Mouse (Mus musculus): ENCODE results near the gene Fbxl15. TPM values are rescaled to one million over a fixed set of nuclear protein-coding genes. Genes with fewer than 3 reads are reported as not detected.

Fbxl15 gene
- total RNA-seq, 2 experiments from 2014 or later, result 2.7 to 2.9 TPM

DNA sequence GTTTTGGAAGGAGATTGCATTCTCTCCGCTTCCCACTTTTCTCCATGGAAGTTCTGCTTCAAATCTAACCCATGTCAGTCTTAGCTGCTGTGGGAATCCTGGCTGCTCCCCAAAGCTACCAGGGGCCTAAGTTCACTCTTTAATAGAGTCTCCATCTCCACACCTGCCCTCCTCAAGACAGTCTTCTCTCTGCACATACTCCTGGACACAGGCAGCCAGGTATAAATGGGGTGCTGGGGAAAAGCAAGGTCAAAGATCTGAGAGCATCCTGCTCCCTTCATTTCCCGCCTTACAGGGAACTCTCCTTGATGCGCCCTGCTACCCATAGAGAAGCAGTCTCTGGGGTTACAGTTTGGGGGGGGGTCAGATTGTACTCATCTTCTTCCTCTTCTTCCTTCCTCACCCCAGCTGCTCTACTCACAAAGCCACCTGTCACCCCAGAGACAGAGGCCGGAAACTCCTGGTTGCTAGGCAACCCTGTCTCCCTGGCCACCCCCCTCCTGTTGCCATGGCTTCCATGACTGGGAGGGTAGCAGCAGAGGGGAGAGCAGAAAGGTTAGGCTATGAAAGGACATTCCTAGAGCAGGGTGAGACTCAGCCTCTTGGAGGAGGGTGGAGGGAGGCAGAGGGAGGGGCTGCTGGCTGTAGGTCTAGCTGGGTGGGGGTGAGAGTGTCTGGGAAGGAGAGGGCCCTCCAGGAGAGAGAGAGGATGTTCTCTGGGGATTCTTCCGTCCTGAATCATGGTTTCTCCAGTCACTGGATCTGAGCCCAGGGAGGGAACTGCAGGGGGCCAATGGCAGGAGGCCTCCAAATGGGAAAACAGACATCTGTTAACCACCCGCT lies 6.7 kb upstream of the Fbxl15 start:
- DNase-seq, result peak in 1 of 2 experiments; percentile 6
- intact Hi-C loops (cut with DNase I), result no loop called here

GRCm38 (mm10) chr19:46322144-46322995 lies 5.6 kb upstream of the Fbxl15 start:
- intact Hi-C loops (cut with DNase I), result no loop called here
- DNase-seq, result no peak

- intact Hi-C loops (cut with DNase I), result no loop called here
- no peak for DNase-seq
These were observed 4.9 kb upstream of the Fbxl15 start for GRCm38 (mm10) chr19:46322996-46323572.

DNA sequence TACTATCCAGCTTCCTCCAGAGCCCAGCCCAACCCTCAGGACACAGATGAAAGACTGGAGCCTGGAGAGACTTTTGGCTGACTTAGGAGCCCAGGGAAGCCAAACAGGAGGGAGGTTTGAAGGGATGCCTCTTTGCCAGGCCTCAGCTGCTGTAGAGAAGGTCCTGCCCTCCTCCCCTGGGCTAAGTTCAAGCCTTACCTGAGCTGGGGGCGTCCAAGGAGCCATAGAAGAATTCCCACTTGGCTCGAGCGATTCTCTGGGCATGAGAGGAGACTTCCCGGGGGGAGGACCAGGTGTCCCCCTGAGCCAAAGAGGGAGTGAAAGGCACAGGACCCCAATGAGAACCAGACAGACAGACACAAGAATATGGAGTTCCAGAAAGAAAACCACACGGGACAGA lies 4.3 kb upstream of the Fbxl15 start:
- no peak for DNase-seq
- intact Hi-C loops (cut with DNase I), result no loop called here

DNA sequence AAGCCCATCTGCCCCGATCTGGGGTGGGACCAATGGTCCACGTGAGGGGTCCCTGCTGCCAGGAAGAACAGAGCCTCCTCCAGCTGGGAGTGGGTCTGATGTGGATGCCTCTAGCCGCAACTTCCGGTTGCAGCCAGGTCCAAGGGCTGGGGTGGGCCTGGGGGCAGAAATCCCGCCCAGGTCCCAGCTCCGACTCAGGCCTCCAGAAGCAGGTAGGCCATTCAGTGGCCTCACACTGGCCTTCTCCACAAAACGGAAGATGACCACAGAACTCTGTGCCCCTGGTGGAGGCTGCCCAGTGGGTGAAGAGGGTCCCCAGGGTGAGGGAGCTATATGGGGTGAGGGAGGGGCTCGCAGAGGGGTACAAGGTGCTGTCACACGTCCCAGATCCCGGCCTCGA lies 3.6 kb upstream of the Fbxl15 start:
- DNase-seq, result no peak

GRCm38 (mm10) chr19:46324918-46325317 lies 3.1 kb upstream of the Fbxl15 start:
- DNase-seq, result no peak
- intact Hi-C loops (cut with DNase I), result no loop called here

More for the DNA sequence above, 3.6 kb upstream of the Fbxl15 start:
- intact Hi-C loops (cut with DNase I), result no loop called here

GRCm38 (mm10) chr19:46326019-46326755 lies 1.8 kb upstream of the Fbxl15 start:
- intact Hi-C loops (cut with DNase I), result loop anchor here (2.0 kb wide), 1 partner anchor 15 kb away; no protein-coding TSS in a partner anchor

GRCm38 (mm10) chr19:46326756-46327305 lies 1.2 kb upstream of the Fbxl15 start, which contains the start of gene Psd:
Gene Psd, minus strand, starts transcription at chr19:46327156.
- no peak for DNase-seq
- intact Hi-C loops (cut with DNase I), result loop anchor here (2.0 kb wide), 1 partner anchor 16 kb away; no protein-coding TSS in a partner anchor

More at GRCm38 (mm10) chr19:46326019-46326755, 1.8 kb upstream of the Fbxl15 start:
- no peak for DNase-seq

DNA sequence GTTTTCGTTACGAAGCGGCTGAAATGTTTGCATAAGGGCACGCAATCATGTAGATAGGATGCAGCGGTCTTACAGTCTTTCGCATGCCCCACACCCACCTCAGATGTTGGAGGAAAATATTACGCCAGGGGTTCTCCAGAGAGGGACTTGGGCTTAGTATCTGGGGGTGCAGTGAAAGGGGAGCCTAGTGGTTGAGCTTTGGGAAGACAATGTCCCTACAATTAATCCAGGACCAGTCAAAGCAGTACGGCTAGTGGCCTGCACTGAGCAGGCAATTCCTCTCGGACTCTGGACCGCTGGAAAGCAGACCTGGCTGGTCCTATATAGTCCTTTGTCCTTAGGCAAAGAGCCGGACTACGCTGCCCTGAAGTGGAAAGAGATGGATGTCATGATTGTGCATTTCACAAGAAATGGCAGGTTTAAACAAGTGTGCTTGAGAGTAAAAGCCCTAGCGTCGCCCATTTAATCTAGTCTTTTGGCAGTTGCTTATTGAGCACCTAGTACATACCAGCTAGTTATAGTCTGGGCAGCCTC lies 386 bp upstream of the Fbxl15 start:
- no peak for DNase-seq
- intact Hi-C loops (cut with DNase I), result loop anchor here (2.0 kb wide), 1 partner anchor 17 kb away; no protein-coding TSS in a partner anchor

GRCm38 (mm10) chr19:46329031-46329641 lies 1.2 kb downstream of the Fbxl15 start:
- intact Hi-C loops (cut with DNase I), result no loop called here
- no peak for DNase-seq

DNA sequence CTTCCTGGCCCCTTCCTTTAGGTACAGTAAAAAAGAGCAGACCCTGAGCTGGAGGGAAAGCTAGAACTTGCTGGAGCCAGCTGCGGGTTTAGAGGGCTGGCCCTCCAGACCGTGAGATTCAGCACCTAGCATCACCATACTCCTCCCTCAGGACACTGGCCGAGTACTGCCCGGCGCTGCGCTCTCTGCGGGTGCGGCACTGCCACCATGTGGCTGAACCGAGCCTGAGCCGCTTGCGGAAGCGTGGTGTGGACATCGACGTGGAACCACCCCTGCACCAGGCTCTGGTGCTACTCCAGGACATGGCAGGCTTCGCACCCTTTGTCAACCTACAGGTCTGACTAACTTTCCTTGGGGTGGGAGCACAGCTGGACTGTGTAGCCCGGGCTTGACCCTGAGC lies 2.0 kb downstream of the Fbxl15 start:
- DNase-seq, result peak; percentile 65 to 68
- intact Hi-C loops (cut with DNase I), result no loop called here

- intact Hi-C loops (cut with DNase I), result no loop called here
- DNase-seq, result no peak
These were observed 2.7 kb downstream of the Fbxl15 start for GRCm38 (mm10) chr19:46330696-46331095.

DNA sequence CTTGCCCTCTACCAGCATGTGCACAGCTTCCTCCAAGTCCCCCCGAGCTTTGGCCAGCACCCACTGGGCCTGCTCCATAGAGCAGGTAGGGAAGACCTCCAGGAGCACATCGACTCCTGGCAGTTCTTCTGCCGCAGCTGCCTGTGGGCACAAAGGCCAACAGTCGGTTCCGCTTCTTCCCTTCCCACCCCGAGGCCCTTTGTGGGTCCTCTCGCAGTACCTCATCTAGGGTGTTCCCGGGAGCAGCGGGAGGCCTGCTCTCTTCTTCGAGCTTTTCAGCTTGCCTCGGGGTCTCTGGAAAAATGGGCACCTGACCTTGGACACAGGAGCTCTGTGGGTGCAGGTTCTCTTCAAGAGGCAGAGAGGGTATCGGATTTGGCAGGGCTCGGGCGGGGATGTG lies 3.3 kb downstream of the Fbxl15 start:
- no peak for DNase-seq
- intact Hi-C loops (cut with DNase I), result no loop called here

- no peak for DNase-seq
- intact Hi-C loops (cut with DNase I), result no loop called here
These were observed 4.0 kb downstream of the Fbxl15 start for GRCm38 (mm10) chr19:46331936-46332335.

GRCm38 (mm10) chr19:46332721-46333339 lies 4.8 kb downstream of the Fbxl15 start:
- intact Hi-C loops (cut with DNase I), result no loop called here
- no peak for DNase-seq

- intact Hi-C loops (cut with DNase I), result no loop called here
- no peak for DNase-seq
These were observed 5.9 kb downstream of the Fbxl15 start for GRCm38 (mm10) chr19:46333906-46334305.

- intact Hi-C loops (cut with DNase I), result no loop called here
- DNase-seq, result no peak
These were observed 9.8 kb downstream of the Fbxl15 start for GRCm38 (mm10) chr19:46337719-46338330.

DNA sequence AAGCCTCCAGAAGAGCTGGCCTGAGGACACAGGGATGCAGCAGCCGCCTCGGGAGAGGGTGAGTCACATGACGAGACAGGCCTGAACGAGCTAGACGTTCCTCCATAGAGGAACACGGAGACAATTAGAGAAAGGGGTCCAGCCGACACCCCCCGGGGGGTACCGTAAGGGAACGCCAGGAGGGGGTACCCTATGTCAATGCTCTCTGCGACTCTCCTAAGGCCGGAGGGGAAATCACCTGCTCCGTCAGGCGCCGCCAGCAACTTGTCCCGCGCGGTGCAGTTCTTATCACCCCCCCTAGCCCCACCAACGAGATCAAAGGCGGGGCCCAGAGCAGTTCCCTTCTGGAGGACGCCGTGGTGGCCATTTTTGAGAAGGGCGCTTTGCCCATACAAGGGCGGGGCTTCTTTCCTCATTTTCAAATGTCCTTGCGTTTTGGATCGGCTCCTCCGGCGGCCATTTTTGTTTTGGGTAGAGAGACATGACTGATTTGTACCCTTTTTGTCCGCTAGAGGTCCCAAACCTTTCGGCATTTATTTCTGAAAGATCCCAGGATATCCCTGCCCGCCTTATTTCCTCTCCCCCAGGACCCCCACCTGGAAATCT lies 10.4 kb downstream of the Fbxl15 start, which contains the start of gene Cuedc2:
Gene Cuedc2 (minus strand): TSS at position 372 of the 606 bp plus-strand sequence.
- intact Hi-C loops (cut with DNase I), result no loop called here
- peak; percentile 95 to 100 for DNase-seq
